Mouse (Mus musculus): ENCODE results near the gene Wdr89.

GRCm38 (mm10) chr12:75615556-75615955 lies 53.8 kb downstream of the Wdr89 start:
- TF ChIP-seq MYOG (IDR thresholded peaks at IDR 0.05; ENCODE audit: control insufficient read depth, extremely low read depth, insufficient read length) (no peak), CTCF (IDR thresholded peaks at IDR 0.05; ENCODE audit: control insufficient read depth, insufficient read depth, insufficient read length) (no peak), USF1 (IDR thresholded peaks at IDR 0.05; ENCODE audit: low read depth) (no peak), FOSL1 (IDR thresholded peaks at IDR 0.05; ENCODE audit: insufficient read depth, low read length, poor library complexity, severe bottlenecking) (no peak), MAX (IDR thresholded peaks at IDR 0.05) (no peak)
